Mouse (Mus musculus): Measurements from ENCODE around the gene 1600015I10Rik. TPM values are rescaled to one million over a fixed set of nuclear protein-coding genes. Genes with fewer than 3 reads are reported as not detected.
A peak's percentile ranks its signal among the peaks of the same experiment; 100 is the strongest.
"Not testable (repeated sequence)": the region's sequence is repeated elsewhere in the genome, so short reads cannot be mapped to it uniquely, and the experiment has no call there.

The 1600015I10Rik gene
- total and polyA plus RNA-seq, 3 experiments = not detected

DNA sequence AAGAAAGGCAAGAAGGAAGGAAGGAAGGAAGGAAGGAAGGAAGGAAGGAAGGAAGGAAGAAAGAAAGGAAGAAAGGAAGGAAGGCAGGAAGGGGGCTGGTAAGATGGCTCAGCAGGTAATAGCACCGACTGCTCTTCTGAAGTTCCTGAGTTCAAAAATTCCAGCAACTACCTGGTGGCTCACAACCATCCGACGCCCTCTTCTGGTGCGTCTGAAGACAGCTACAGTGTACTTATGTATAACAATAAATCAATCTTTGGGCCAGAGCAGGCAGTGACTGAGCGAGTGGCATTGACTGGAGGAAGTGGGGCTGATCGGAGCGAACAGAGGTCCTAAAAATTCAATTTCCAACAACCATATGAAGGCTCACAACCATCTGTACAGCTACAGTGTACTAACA is 29.5 kb downstream of the 1600015I10Rik start:
- TF ChIP-seq RAD21 (IDR thresholded peaks at IDR 0.05; ENCODE audit: low read depth, low read length) = peak; percentile 20
- peak in 1 of 2 experiments; percentile 58; a peak in 2 of 4 replicates for TF ChIP-seq CTCF (conservative IDR thresholded peaks at IDR 0.05 in 1 of 2, IDR thresholded peaks at IDR 0.05 in 1 of 2; ENCODE audit: low read depth in 2 of 2, low read length in 2 of 2)
- peak; percentile 46 for TF ChIP-seq SMC3 (IDR thresholded peaks at IDR 0.05; ENCODE audit: low read depth, low read length)
- H3K79me2 ChIP-seq (replicated peaks; ENCODE audit: control insufficient read depth, extremely low read depth, insufficient read depth, poor library complexity, severe bottlenecking); H3K4me3 ChIP-seq (replicated peaks in 1 of 3; ENCODE audit: low read depth in 2 of 3, low read length in 2 of 3, poor library complexity in 1 of 3); H3K27ac ChIP-seq (ENCODE audit: insufficient read depth, low read depth); H3K27me3 ChIP-seq (replicated peaks); H3K9ac ChIP-seq (ENCODE audit: insufficient read depth, low read depth); dilution Hi-C loops (cut with MboI; ENCODE audit: extremely low pct_ligation_motif_present, extremely low pct_unique_long_range_greater_than_20kb, low sequenced_read_pairs); H3K9me3 ChIP-seq (replicated peaks; ENCODE audit: low read length); H3K36me3 ChIP-seq (replicated peaks in 1 of 2; ENCODE audit: control insufficient read depth in 1 of 2, insufficient read depth in 1 of 2, low read length in 1 of 2); H3K4me2 ChIP-seq (ENCODE audit: insufficient read depth, low read depth, poor library complexity, severe bottlenecking): not testable (repeated sequence)
- H3K4me1 ChIP-seq (ENCODE audit: control insufficient read depth in 1 of 2, insufficient read depth in 2 of 2) = peaks cover 0 to 12% of the 10 kb centered on the region in 2 experiments; a peak in 2 of 4 replicates
- peak; percentile 38 for DNase-seq (ENCODE audit: extremely low read depth)
- in situ Hi-C loops (cut with MboI; ENCODE audit: low pct_ligation_motif_present, low pct_unique_long_range_greater_than_20kb, low sequenced_read_pairs) = loop anchor here (10.0 to 25.0 kb wide), 2 partner anchors 94 to 322 kb away; partner anchors contain the start of genes AI854703 and Gimap8

- in situ Hi-C loops (cut with MboI; ENCODE audit: low pct_ligation_motif_present, low pct_unique_long_range_greater_than_20kb, low sequenced_read_pairs) = loop anchor here (25.0 kb wide), 1 partner anchor 329 kb away; the partner anchor contains the start of genes AI854703 and Gimap8
Observed at GRCm38 (mm10) chr6:48966696-48967095, 37.0 kb downstream of the 1600015I10Rik start.

DNA sequence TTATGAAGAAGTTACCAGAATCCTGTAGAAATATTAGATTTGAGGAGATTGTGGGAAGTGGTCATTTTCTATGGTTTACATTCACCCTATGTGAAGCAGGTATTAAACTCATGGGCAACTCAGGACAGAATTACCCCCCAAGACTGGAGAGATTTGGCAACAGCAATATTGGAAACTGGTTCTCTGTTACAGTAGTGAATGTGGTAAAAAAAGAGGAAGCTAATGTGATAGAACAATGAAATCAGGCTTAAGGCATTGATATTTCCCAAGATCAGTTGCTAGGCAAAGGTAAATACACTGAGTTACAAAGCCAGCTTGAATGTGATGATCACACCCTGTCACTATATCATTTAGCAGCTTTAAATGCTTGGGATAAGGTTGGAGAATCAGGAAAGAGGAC is 38.2 kb downstream of the 1600015I10Rik start:
- dilution Hi-C loops (cut with MboI; ENCODE audit: extremely low pct_ligation_motif_present, extremely low pct_unique_long_range_greater_than_20kb, low sequenced_read_pairs) (no loop called here), in situ Hi-C loops (cut with MboI; ENCODE audit: low pct_ligation_motif_present, low pct_unique_long_range_greater_than_20kb, low sequenced_read_pairs) (loop anchor here (25.0 kb wide), 1 partner anchor 331 kb away; the partner anchor contains the start of genes AI854703 and Gimap8)
- no peak overlapping the region for H3K4me2 ChIP-seq (ENCODE audit: insufficient read depth, low read depth, poor library complexity, severe bottlenecking)
- no peaks in the 10 kb centered on the region for H3K79me2 ChIP-seq (replicated peaks; ENCODE audit: control insufficient read depth, extremely low read depth, insufficient read depth, poor library complexity, severe bottlenecking)
- H3K4me3 ChIP-seq (replicated peaks in 1 of 3; ENCODE audit: low read depth in 2 of 3, low read length in 2 of 3, poor library complexity in 1 of 3) = no peak overlapping the region
- no peaks in the 10 kb centered on the region for H3K36me3 ChIP-seq (replicated peaks in 1 of 2; ENCODE audit: control insufficient read depth in 1 of 2, insufficient read depth in 1 of 2, low read length in 1 of 2)
- DNase-seq (ENCODE audit: extremely low read depth) = no peak
- H3K9me3 ChIP-seq (replicated peaks; ENCODE audit: low read length) = no peaks in the 10 kb centered on the region
- no peak overlapping the region for H3K27ac ChIP-seq (ENCODE audit: insufficient read depth, low read depth)
- H3K4me1 ChIP-seq (ENCODE audit: control insufficient read depth in 1 of 2, insufficient read depth in 2 of 2) = no peaks in the 10 kb centered on the region
- H3K9ac ChIP-seq (ENCODE audit: insufficient read depth, low read depth) = no peak overlapping the region
- peaks cover 3% of the 10 kb centered on the region for H3K27me3 ChIP-seq (replicated peaks)
- TF ChIP-seq USF2 (conservative IDR thresholded peaks at IDR 0.05; ENCODE audit: low read depth, low read length) (no peak), HCFC1 (IDR thresholded peaks at IDR 0.05; ENCODE audit: low read depth, low read length) (no peak), ZC3H11A (IDR thresholded peaks at IDR 0.05; ENCODE audit: low read depth, low read length) (no peak), RAD21 (IDR thresholded peaks at IDR 0.05; ENCODE audit: low read depth, low read length) (no peak), ZKSCAN1 (IDR thresholded peaks at IDR 0.05; ENCODE audit: borderline replicate concordance, low read depth, low read length) (no peak), CHD2 (IDR thresholded peaks at IDR 0.05; ENCODE audit: low read length) (no peak), UBTF (IDR thresholded peaks at IDR 0.05; ENCODE audit: low read depth, low read length) (no peak), CTCF (conservative IDR thresholded peaks at IDR 0.05 in 1 of 2, IDR thresholded peaks at IDR 0.05 in 1 of 2; ENCODE audit: low read depth in 2 of 2, low read length in 2 of 2) (no peak), USF1 (IDR thresholded peaks at IDR 0.05; ENCODE audit: low read depth, low read length) (no peak)

More at GRCm38 (mm10) chr6:48966696-48967095, 37.0 kb downstream of the 1600015I10Rik start:
- H3K4me3 ChIP-seq (replicated peaks in 1 of 3; ENCODE audit: low read depth in 2 of 3, low read length in 2 of 3, poor library complexity in 1 of 3); H3K9me3 ChIP-seq (replicated peaks; ENCODE audit: low read length); DNase-seq (ENCODE audit: extremely low read depth); H3K27ac ChIP-seq (ENCODE audit: insufficient read depth, low read depth); H3K4me2 ChIP-seq (ENCODE audit: insufficient read depth, low read depth, poor library complexity, severe bottlenecking); H3K27me3 ChIP-seq (replicated peaks); dilution Hi-C loops (cut with MboI; ENCODE audit: extremely low pct_ligation_motif_present, extremely low pct_unique_long_range_greater_than_20kb, low sequenced_read_pairs); H3K79me2 ChIP-seq (replicated peaks; ENCODE audit: control insufficient read depth, extremely low read depth, insufficient read depth, poor library complexity, severe bottlenecking); H3K36me3 ChIP-seq (replicated peaks in 1 of 2; ENCODE audit: control insufficient read depth in 1 of 2, insufficient read depth in 1 of 2, low read length in 1 of 2); H3K4me1 ChIP-seq (ENCODE audit: control insufficient read depth in 1 of 2, insufficient read depth in 2 of 2); H3K9ac ChIP-seq (ENCODE audit: insufficient read depth, low read depth): not testable (repeated sequence)

All from CH12.LX (cell line).